Mouse (Mus musculus): Measurements from ENCODE around the gene Tjp3. TPM values are rescaled to one million over a fixed set of nuclear protein-coding genes. Genes with fewer than 3 reads are reported as not detected.
A peak's percentile ranks its signal among the peaks of the same experiment; 100 is the strongest.

Tjp3 gene
- polyA plus RNA-seq, 1 experiment, result 13.2 TPM

DNA sequence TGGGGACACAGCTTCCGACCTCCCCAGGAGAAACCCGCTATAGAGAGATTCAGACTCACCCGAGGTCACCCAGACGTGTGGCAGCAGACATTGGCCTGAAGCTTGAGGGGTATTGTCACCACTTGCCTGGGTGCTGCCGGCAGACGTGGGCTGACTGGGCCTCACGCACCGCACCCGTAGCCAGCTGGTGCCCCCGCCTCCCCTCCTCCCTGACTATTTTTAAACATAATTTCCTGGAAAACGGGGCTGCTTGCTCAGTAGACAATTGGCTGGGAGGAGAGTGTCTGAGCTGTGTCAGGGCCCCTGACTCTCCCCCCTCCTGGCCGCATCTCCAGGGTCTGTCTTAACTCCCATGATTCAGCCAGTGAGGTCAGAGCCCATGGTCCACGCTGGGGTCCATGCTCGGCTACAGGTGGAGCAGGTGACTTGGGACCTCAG lies 11.4 kb upstream of the Tjp3 start:
- Histone ChIP-seq H3K4me1 (ENCODE audit: control insufficient read depth, insufficient read depth, low read length) (peaks cover 60% of the 10 kb centered on the region), H3K27ac (ENCODE audit: insufficient read depth, low read depth, low read length) (peak overlapping the region; percentile 14), H3K27me3 (replicated peaks; ENCODE audit: control insufficient read depth, insufficient read depth, low read length) (no peaks in the 10 kb centered on the region), H3K36me3 (ENCODE audit: control insufficient read depth, insufficient read depth, low read length) (no peaks in the 10 kb centered on the region), H3K4me3 (ENCODE audit: insufficient read depth, low read depth, low read length) (no peak overlapping the region)
- no peak for TF ChIP-seq POLR2A (IDR thresholded peaks at IDR 0.05; ENCODE audit: low read depth, low read length)
- no peak for TF ChIP-seq CTCF (conservative IDR thresholded peaks at IDR 0.05; ENCODE audit: insufficient read depth, insufficient read length, low read depth, low read length)
- WGBS, result 21% methylated on average over 14 of the region's 14 CpGs
- peak; percentile 70 for DNase-seq

- Histone ChIP-seq H3K4me3 (ENCODE audit: insufficient read depth, low read depth, low read length) (no peak overlapping the region), H3K36me3 (ENCODE audit: control insufficient read depth, insufficient read depth, low read length) (no peaks in the 10 kb centered on the region), H3K27me3 (replicated peaks; ENCODE audit: control insufficient read depth, insufficient read depth, low read length) (no peaks in the 10 kb centered on the region), H3K27ac (ENCODE audit: insufficient read depth, low read depth, low read length) (peak overlapping the region; percentile 7), H3K4me1 (ENCODE audit: control insufficient read depth, insufficient read depth, low read length) (peaks cover 64% of the 10 kb centered on the region)
- DNase-seq, result no peak
- no peak for TF ChIP-seq POLR2A (IDR thresholded peaks at IDR 0.05; ENCODE audit: low read depth, low read length)
- no peak for TF ChIP-seq CTCF (conservative IDR thresholded peaks at IDR 0.05; ENCODE audit: insufficient read depth, insufficient read length, low read depth, low read length)
- WGBS, result 41% methylated on average over 4 of the region's 4 CpGs
These were observed 10.9 kb upstream of the Tjp3 start for GRCm38 (mm10) chr10:81302288-81302687.

DNA sequence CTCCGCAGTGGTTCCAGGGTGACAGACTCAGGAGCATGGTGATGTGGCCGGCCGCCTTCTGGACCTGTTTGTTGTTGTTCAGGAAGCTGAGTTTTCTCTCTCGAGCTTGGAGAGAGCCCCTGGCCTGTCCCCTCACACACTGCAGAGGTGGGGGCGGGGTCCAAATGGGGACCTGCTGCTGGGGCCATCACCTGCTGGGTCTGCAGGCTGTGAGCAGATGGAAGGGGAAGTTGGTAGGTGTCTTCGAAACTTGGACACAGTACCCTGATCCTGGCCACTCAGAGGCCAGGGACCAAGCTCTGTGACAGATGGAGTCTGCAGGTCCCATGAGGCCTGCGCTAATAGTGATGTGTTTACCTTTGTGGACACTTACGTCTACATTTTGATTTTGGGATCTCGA lies 9.9 kb upstream of the Tjp3 start:
- Histone ChIP-seq H3K27ac (ENCODE audit: insufficient read depth, low read depth, low read length) (no peak overlapping the region), H3K27me3 (replicated peaks; ENCODE audit: control insufficient read depth, insufficient read depth, low read length) (no peaks in the 10 kb centered on the region), H3K36me3 (ENCODE audit: control insufficient read depth, insufficient read depth, low read length) (no peaks in the 10 kb centered on the region), H3K4me3 (ENCODE audit: insufficient read depth, low read depth, low read length) (no peak overlapping the region), H3K4me1 (ENCODE audit: control insufficient read depth, insufficient read depth, low read length) (peaks cover 71% of the 10 kb centered on the region)
- no peak for DNase-seq
- TF ChIP-seq CTCF (conservative IDR thresholded peaks at IDR 0.05; ENCODE audit: insufficient read depth, insufficient read length, low read depth, low read length) (no peak), POLR2A (IDR thresholded peaks at IDR 0.05; ENCODE audit: low read depth, low read length) (no peak)
- WGBS, result 65% methylated on average over 9 of the region's 9 CpGs

DNA sequence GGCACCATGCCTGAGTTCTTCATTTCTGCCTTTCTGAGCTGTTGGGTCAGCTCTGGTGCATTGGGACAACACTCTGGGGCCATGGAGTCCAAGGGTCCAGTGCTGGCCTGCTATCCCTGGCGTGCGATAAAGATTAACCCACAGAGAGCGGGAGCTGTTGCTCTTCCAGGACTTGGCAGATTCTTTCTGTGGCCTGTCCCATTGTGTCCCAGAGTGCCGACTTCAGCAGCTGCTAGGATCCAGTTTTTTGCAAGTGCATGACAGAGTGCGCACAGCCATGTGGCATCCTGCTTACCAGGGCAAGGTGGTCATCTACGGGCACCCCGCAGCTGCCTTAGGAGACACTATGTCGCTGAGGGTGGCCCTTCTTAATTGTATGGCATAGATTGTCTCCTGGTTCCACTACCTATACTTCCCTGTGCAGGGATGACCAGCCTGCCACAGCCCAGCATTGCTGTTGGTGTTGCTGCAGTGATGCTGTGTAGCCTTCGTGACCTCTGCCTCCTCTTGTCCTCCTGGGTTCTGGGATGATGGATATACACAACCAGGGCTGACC lies 9.0 kb upstream of the Tjp3 start:
- peak overlapping the region; percentile 17; the same call in 1 of the 2 replicates for H3K4me3 ChIP-seq (ENCODE audit: insufficient read depth, low read depth, low read length)
- peak overlapping the region; percentile 99 for H3K27ac ChIP-seq (ENCODE audit: insufficient read depth, low read depth, low read length)
- no peaks in the 10 kb centered on the region for H3K36me3 ChIP-seq (ENCODE audit: control insufficient read depth, insufficient read depth, low read length)
- no peak for TF ChIP-seq POLR2A (IDR thresholded peaks at IDR 0.05; ENCODE audit: low read depth, low read length)
- TF ChIP-seq CTCF (conservative IDR thresholded peaks at IDR 0.05; ENCODE audit: insufficient read depth, insufficient read length, low read depth, low read length), result no peak
- peak; percentile 92 for DNase-seq
- 42% methylated on average over 9 of the region's 9 CpGs for WGBS
- no peaks in the 10 kb centered on the region for H3K27me3 ChIP-seq (replicated peaks; ENCODE audit: control insufficient read depth, insufficient read depth, low read length)
- H3K4me1 ChIP-seq (ENCODE audit: control insufficient read depth, insufficient read depth, low read length), result peaks cover 77% of the 10 kb centered on the region

GRCm38 (mm10) chr10:81299585-81300351 lies 8.4 kb upstream of the Tjp3 start:
- Histone ChIP-seq H3K36me3 (ENCODE audit: control insufficient read depth, insufficient read depth, low read length) (no peaks in the 10 kb centered on the region), H3K4me1 (ENCODE audit: control insufficient read depth, insufficient read depth, low read length) (peaks cover 84% of the 10 kb centered on the region), H3K27ac (ENCODE audit: insufficient read depth, low read depth, low read length) (peak overlapping the region; percentile 99), H3K4me3 (ENCODE audit: insufficient read depth, low read depth, low read length) (peak overlapping the region; percentile 17; the same call in 1 of the 2 replicates), H3K27me3 (replicated peaks; ENCODE audit: control insufficient read depth, insufficient read depth, low read length) (no peaks in the 10 kb centered on the region)
- peak; percentile 65 for TF ChIP-seq POLR2A (IDR thresholded peaks at IDR 0.05; ENCODE audit: low read depth, low read length)
- 0 out of 2 replicates have a peak, but pooled peaks have one; percentile 0 for TF ChIP-seq CTCF (conservative IDR thresholded peaks at IDR 0.05; ENCODE audit: insufficient read depth, insufficient read length, low read depth, low read length)
- WGBS, result 51% methylated on average over 14 of the region's 14 CpGs
- DNase-seq, result peak; percentile 88

DNA sequence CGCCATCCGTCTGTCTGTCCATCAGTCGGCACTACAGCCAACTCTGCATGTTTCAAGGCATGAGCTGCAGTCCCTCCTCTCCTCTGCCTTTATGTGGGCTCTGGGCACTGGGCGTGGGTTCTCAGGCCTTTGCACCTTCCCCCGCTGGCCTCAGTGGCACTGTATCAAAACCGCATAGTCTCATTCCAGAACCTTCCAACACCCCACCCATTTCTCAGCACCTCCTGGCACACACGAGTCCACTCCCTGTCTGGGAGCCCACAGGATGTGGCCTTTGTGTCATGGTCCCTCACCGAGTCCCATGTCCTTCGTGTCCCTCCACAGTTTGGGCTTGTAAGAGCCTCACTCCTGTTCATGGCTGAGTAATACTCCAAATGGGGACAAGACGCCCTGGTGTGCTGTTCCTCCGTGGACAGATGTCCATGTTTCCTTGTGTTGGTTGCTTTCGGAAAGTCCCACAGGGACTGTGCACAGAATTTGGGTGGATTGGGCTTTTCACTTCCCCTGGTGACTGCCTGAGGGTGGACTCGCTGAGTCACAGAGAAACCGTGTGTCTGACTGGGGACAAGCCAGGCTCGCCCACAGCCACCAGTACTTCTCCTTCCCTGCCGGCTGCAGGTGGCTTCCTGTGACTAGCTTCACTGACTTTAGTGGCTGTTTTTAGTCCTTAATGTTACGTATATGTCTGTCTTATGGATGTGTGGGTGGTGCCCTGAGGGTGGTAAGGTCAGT lies 7.2 kb upstream of the Tjp3 start:
- H3K27ac ChIP-seq (ENCODE audit: insufficient read depth, low read depth, low read length), result peak overlapping the region; percentile 99
- TF ChIP-seq CTCF (conservative IDR thresholded peaks at IDR 0.05; ENCODE audit: insufficient read depth, insufficient read length, low read depth, low read length), result no peak
- H3K36me3 ChIP-seq (ENCODE audit: control insufficient read depth, insufficient read depth, low read length), result no peaks in the 10 kb centered on the region
- 62% methylated on average over 17 of the region's 17 CpGs for WGBS
- peaks cover 86% of the 10 kb centered on the region for H3K4me1 ChIP-seq (ENCODE audit: control insufficient read depth, insufficient read depth, low read length)
- no peaks in the 10 kb centered on the region for H3K27me3 ChIP-seq (replicated peaks; ENCODE audit: control insufficient read depth, insufficient read depth, low read length)
- DNase-seq, result peak; percentile 43
- H3K4me3 ChIP-seq (ENCODE audit: insufficient read depth, low read depth, low read length), result no peak overlapping the region

GRCm38 (mm10) chr10:81297845-81298244 lies 6.5 kb upstream of the Tjp3 start:
- 23% methylated on average over 10 of the region's 10 CpGs for WGBS
- H3K27me3 ChIP-seq (replicated peaks; ENCODE audit: control insufficient read depth, insufficient read depth, low read length), result no peaks in the 10 kb centered on the region
- H3K4me1 ChIP-seq (ENCODE audit: control insufficient read depth, insufficient read depth, low read length), result peaks cover 80% of the 10 kb centered on the region
- H3K27ac ChIP-seq (ENCODE audit: insufficient read depth, low read depth, low read length), result peak overlapping the region; percentile 99
- no peaks in the 10 kb centered on the region for H3K36me3 ChIP-seq (ENCODE audit: control insufficient read depth, insufficient read depth, low read length)
- TF ChIP-seq POLR2A (IDR thresholded peaks at IDR 0.05; ENCODE audit: low read depth, low read length) (no peak), CTCF (conservative IDR thresholded peaks at IDR 0.05; ENCODE audit: insufficient read depth, insufficient read length, low read depth, low read length) (no peak)
- H3K4me3 ChIP-seq (ENCODE audit: insufficient read depth, low read depth, low read length), result peak overlapping the region; percentile 2; the same call in 1 of the 2 replicates
- peak; percentile 87 for DNase-seq

Measured in kidney, adult 2 months (tissue).